Mouse (Mus musculus): ENCODE results near the gene Ccr1. TPM values are rescaled to one million over a fixed set of nuclear protein-coding genes. Genes with fewer than 3 reads are reported as not detected.

Gene Ccr1
- polyA plus RNA-seq, 1 experiment, result 4.9 TPM

DNA sequence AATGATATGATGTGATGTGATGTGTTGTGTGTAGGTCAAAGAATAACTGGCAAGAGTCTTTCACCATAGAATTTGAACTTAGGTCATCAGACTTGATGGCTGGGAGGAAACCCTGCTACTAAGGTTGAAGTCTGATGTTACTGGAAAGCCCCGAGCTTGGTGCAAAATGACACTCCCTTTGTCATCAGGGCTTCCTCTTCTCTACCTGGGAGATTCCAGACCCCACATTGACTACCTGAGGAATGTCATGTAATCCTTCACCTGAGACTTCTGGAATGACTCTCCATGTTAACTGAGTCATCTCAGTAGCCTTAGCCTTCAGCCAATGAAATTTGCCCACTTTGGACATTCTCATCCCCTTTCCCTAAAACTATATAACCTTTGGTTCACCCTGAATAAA, 28.3 kb downstream of the Ccr1 start:
- Histone ChIP-seq H3K4me1 (ENCODE audit: control insufficient read depth, insufficient read depth, low read length) (peaks cover 2% of the 10 kb centered on the region; the same call in 1 of the 2 replicates), H3K4me3 (replicated peaks; ENCODE audit: extremely low read depth, low read depth, low read length) (no peak overlapping the region)
- WGBS, result 67% methylated on average over 1 of the region's 1 CpGs
- no peak for DNase-seq
- TF ChIP-seq POLR2A (IDR thresholded peaks at IDR 0.05; ENCODE audit: borderline replicate concordance, extremely low read depth, low read depth, low read length), result no peak
- TF ChIP-seq CTCF (IDR thresholded peaks at IDR 0.05; ENCODE audit: insufficient read depth, low read length), result no peak

DNA sequence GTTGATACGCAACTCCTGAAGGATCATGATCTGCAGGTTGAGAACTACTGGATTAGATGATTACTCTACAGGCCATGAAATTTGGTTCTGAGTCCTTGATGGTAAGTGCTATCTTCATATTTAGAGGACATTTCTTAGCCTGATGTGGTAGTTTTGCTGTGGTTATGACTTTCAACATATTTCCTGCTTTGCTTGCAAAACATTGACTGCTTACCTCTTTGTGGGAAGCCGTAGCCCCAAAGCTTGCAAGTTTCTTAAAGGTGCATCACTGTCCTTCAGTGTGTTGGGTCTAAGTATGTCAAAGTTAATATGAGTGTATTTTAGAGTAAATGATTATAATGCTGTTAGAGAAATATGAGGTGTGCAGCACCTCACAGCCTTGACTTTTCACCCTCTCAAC, 30.5 kb downstream of the Ccr1 start:
- no peak for TF ChIP-seq CTCF (IDR thresholded peaks at IDR 0.05; ENCODE audit: insufficient read depth, low read length)
- TF ChIP-seq POLR2A (IDR thresholded peaks at IDR 0.05; ENCODE audit: borderline replicate concordance, extremely low read depth, low read depth, low read length), result no peak
- H3K4me3 ChIP-seq (replicated peaks; ENCODE audit: extremely low read depth, low read depth, low read length), result no peak overlapping the region
- DNase-seq, result no peak
- peaks cover 2% of the 10 kb centered on the region; the same call in 1 of the 2 replicates for H3K4me1 ChIP-seq (ENCODE audit: control insufficient read depth, insufficient read depth, low read length)
- 79% methylated on average over 2 of the region's 2 CpGs for WGBS

GRCm38 (mm10) chr9:123936604-123937280, 31.8 kb downstream of the Ccr1 start:
- TF ChIP-seq POLR2A (IDR thresholded peaks at IDR 0.05; ENCODE audit: borderline replicate concordance, extremely low read depth, low read depth, low read length) (no peak), CTCF (IDR thresholded peaks at IDR 0.05; ENCODE audit: insufficient read depth, low read length) (no peak)
- DNase-seq, result no peak
- 78% methylated on average over 9 of the region's 9 CpGs for WGBS
- Histone ChIP-seq H3K4me1 (ENCODE audit: control insufficient read depth, insufficient read depth, low read length) (peaks cover 2% of the 10 kb centered on the region; the same call in 1 of the 2 replicates), H3K4me3 (replicated peaks; ENCODE audit: extremely low read depth, low read depth, low read length) (no peak overlapping the region)

DNA sequence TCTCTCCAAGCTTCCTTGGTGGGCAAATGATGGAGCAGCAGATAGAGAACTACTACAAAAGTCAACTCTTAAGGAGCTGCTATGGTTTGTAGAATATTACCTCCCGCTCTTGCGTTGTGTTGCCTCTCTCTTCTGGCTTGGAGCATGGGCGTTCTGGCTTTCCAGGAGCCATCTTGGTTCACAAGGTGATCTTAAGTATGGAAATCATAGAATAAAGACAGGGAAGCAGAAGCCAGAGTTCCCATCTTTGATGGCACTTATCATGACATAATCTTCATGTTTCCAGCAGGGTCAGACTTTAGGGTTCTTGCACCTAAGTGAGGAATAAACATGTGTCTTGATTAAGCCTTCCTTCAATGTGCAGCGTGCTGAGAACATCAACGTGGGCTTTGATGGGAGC, 32.7 kb downstream of the Ccr1 start:
- DNase-seq, result no peak
- H3K4me3 ChIP-seq (replicated peaks; ENCODE audit: extremely low read depth, low read depth, low read length), result no peak overlapping the region
- no peaks in the 10 kb centered on the region; the same call in 1 of the 2 replicates for H3K4me1 ChIP-seq (ENCODE audit: control insufficient read depth, insufficient read depth, low read length)
- 93% methylated on average over 5 of the region's 5 CpGs for WGBS
- TF ChIP-seq POLR2A (IDR thresholded peaks at IDR 0.05; ENCODE audit: borderline replicate concordance, extremely low read depth, low read depth, low read length) (no peak), CTCF (IDR thresholded peaks at IDR 0.05; ENCODE audit: insufficient read depth, low read length) (no peak)

DNA sequence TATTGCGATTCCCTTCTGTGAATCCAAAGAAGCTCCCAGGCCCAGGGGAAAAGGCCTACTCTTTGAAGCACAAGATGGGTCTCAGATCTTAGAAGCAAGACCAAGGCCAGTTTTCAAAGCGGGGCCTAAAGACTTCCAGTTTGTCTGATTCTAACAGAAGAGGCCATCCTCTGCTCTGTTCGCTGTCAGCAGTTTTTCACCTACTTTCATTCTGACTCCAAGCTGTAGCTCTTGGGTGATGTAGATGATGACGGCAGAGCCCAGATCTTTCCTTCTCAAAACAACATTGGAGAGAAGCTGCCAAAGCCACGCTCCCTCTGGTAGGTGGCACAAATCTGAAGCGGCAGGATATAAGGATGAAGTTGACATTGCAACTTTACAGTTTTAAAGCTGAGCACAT, 33.1 kb downstream of the Ccr1 start:
- TF ChIP-seq POLR2A (IDR thresholded peaks at IDR 0.05; ENCODE audit: borderline replicate concordance, extremely low read depth, low read depth, low read length) (no peak), CTCF (IDR thresholded peaks at IDR 0.05; ENCODE audit: insufficient read depth, low read length) (no peak)
- no peak overlapping the region for H3K4me3 ChIP-seq (replicated peaks; ENCODE audit: extremely low read depth, low read depth, low read length)
- H3K4me1 ChIP-seq (ENCODE audit: control insufficient read depth, insufficient read depth, low read length), result no peaks in the 10 kb centered on the region; the same call in 1 of the 2 replicates
- 90% methylated on average over 6 of the region's 6 CpGs for WGBS
- DNase-seq, result no peak

GRCm38 (mm10) chr9:123933716-123934445, 34.6 kb downstream of the Ccr1 start:
- H3K4me1 ChIP-seq (ENCODE audit: control insufficient read depth, insufficient read depth, low read length), result peaks cover 1% of the 10 kb centered on the region
- TF ChIP-seq CTCF (IDR thresholded peaks at IDR 0.05; ENCODE audit: insufficient read depth, low read length) (no peak), POLR2A (IDR thresholded peaks at IDR 0.05; ENCODE audit: borderline replicate concordance, extremely low read depth, low read depth, low read length) (no peak)
- DNase-seq, result no peak
- no peak overlapping the region for H3K4me3 ChIP-seq (replicated peaks; ENCODE audit: extremely low read depth, low read depth, low read length)
- WGBS, result 93% methylated on average over 5 of the region's 5 CpGs

DNA sequence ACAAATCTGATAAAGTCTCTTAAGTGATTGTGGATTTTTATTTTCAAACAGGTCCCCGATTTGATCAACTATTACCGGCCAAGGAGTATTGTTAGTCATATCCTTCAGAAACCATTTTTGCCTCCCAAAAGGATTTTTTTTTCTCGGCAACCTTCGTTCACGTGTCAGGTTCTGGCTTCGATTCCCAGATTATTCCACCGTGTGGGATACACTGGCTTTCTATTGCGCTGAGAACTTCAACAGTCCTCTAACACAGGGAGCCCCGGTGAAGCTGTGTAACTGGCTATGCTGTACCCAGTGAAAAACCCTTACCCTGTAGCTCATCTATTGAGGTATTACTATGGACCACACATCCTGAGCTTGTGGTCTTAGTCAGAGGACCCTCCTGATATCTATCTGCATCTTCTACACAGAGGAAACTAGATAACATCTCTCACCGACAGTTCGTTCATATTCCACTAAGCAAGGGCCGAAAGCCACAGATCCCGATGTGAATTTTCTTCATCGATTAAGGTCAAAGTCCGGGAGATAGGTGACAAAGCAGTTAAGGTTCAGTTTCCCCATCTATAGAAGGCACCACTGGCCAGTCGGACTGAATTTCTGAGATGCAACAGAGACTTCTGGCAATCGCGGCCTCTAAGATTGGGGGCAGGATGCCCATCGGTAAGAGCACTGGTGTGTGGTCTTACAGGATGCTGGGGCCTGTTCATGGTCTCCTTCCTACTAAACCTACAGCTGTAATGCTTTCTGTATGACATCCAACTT, 35.4 kb downstream of the Ccr1 start:
- H3K4me1 ChIP-seq (ENCODE audit: control insufficient read depth, insufficient read depth, low read length), result peaks cover 6% of the 10 kb centered on the region
- no peak overlapping the region for H3K4me3 ChIP-seq (replicated peaks; ENCODE audit: extremely low read depth, low read depth, low read length)
- WGBS, result 86% methylated on average over 19 of the region's 19 CpGs
- DNase-seq, result no peak
- TF ChIP-seq POLR2A (IDR thresholded peaks at IDR 0.05; ENCODE audit: borderline replicate concordance, extremely low read depth, low read depth, low read length) (no peak), CTCF (IDR thresholded peaks at IDR 0.05; ENCODE audit: insufficient read depth, low read length) (no peak)

DNA sequence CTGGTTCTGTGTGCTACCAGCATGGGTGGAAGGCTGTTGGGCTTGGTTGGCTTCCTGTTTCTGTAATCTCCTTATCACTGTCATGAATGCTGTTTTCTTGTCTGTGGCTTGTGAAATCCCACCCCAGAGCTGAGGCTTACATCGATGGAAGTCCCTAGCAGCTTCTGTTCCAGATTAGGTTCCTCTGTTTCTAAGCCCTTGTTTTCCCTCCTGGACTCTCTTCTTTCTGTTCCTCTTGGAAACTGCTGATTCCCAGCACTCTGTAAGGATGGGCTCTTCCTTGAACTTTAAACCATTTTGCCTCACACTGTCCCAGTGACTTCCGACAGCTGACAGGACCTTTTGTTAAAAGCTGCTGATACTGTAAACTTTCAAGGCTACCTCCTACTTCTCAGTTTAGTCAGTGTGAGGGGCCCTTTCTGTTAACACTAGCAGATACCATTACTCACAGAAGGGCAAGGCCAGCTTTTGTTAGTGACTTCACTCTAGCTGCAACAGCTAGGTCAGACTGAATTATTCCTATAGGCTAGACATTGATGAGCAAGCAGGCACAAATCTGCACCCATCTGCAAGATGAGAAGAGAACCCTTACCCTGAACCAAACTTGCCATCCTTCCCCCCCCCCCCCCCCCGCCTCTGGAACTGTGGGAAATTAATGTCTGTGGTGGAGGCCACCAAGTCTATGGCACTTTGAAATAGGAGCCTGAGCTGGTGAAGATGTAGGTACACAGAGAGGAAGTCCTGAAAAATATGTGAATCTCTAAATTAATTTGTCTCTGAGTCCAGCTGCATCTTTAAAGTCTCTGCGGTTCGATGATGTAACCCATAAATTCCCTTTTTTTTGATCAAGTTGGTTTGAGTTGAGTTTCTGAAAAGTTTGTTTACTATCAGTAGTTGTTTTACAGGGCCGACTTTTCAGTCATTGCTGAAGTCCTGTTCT, 36.5 kb downstream of the Ccr1 start:
- Histone ChIP-seq H3K4me3 (replicated peaks; ENCODE audit: extremely low read depth, low read depth, low read length) (no peak overlapping the region), H3K4me1 (ENCODE audit: control insufficient read depth, insufficient read depth, low read length) (peaks cover 7% of the 10 kb centered on the region)
- 45% methylated on average over 6 of the region's 6 CpGs for WGBS
- TF ChIP-seq CTCF (IDR thresholded peaks at IDR 0.05; ENCODE audit: insufficient read depth, low read length), result no peak
- no peak for DNase-seq

DNA sequence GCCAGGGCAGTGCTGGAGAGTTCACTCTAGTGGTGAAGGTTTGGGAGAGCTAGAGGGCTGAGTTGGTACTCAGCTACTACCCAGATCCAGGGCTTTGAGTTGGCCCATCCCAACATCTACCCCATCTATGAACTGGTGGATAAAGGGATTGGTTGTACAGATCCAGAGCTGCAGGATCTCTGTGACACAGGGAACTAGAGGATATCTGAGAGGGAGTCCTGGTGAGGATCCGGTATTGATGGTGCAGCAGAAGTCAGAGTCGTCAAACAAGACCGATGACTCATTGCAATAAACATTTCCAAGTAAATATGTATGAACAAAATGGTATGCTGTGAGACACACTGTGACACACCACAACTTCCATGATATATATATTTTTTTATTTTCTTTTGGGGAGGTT, 37.6 kb downstream of the Ccr1 start:
- TF ChIP-seq POLR2A (IDR thresholded peaks at IDR 0.05; ENCODE audit: borderline replicate concordance, extremely low read depth, low read depth, low read length), result no peak
- TF ChIP-seq CTCF (IDR thresholded peaks at IDR 0.05; ENCODE audit: insufficient read depth, low read length), result no peak
- 75% methylated on average over 3 of the region's 3 CpGs for WGBS
- Histone ChIP-seq H3K4me1 (ENCODE audit: control insufficient read depth, insufficient read depth, low read length) (peaks cover 7% of the 10 kb centered on the region), H3K4me3 (replicated peaks; ENCODE audit: extremely low read depth, low read depth, low read length) (no peak overlapping the region)
- no peak for DNase-seq
